Mouse (Mus musculus) spleen, embryonic (tissue): ENCODE results near the gene Tbc1d30.

Experiments
- CTCF ChIA-PET: fragments of 350-600 bp; sonication (Branson Sonifier 250); formaldehyde crosslinking; loops from one replicate; lab custom pipeline; 2022; lab: Charles Lee

The Tbc1d30 gene

GRCm38 (mm10) chr10:121365781-121366272, 14.7 kb upstream of the Tbc1d30 start:
- CTCF ChIA-PET = interaction anchor here (0.7 to 1.0 kb wide), 2 partner anchors 10 to 150 kb away, joined by 3 to 9 read pairs; no protein-coding TSS in a partner anchor

- CTCF ChIA-PET = interaction anchor here (1.0 kb wide), 1 partner anchor 11 kb away, joined by 3 read pairs; no protein-coding TSS in a partner anchor
These were observed 13.9 kb upstream of the Tbc1d30 start, which contains the start of gene Gns for GRCm38 (mm10) chr10:121364801-121365564. Gns (plus strand) TSS chr10:121365090.

- CTCF ChIA-PET = interaction anchor here (0.6 to 0.7 kb wide), 2 partner anchors 14 to 39 kb away, joined by 3 to 4 read pairs; no protein-coding TSS in a partner anchor
These were observed 13.2 kb upstream of the Tbc1d30 start for GRCm38 (mm10) chr10:121364306-121364705.

GRCm38 (mm10) chr10:121363201-121363600, 12.1 kb upstream of the Tbc1d30 start:
- CTCF ChIA-PET = interaction anchor here (0.6 kb wide), 1 partner anchor 46 kb away, joined by 4 read pairs; no protein-coding TSS in a partner anchor

GRCm38 (mm10) chr10:121360358-121360757, 9.3 kb upstream of the Tbc1d30 start:
- CTCF ChIA-PET = no interaction called here

GRCm38 (mm10) chr10:121351692-121352290, 713 bp upstream of the Tbc1d30 start:
- CTCF ChIA-PET = no interaction called here

DNA sequence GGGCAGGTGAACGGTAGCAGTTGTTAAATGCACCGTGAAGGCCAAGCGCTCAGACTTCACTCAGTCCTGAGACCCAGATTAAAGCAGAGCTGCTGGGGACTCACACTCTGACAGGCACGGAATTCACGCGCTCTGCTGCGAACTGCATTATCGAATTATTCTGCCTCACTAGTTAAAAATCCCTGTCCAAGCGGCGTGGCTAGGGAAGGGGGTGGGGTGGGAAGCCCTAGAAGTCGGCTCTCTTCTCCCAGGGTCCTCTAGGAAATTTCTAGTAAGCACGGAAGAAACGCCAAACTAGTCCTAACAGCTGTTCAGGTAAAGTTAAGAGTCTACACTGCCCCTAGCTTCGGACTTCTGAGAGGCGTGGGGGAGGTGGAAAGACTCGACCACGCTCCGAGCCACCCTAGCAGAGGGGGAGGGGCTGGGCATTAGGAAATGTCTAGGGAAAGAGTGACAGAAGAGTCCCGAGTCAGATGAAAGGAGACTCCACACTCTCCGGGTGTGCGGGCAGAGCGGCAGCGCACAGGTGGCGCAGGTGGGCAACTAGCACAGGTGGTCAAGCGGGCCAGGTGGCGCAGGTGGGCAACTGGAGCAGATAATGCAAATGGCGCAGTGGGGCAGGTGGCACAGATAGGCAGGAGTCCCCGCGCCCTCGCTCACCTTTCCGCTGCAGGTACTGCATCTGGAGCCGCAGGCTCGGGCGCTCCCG, 567 bp downstream of the Tbc1d30 start:
- CTCF ChIA-PET = interaction anchor here (0.6 to 0.8 kb wide), 3 partner anchors 21 to 699 kb away, joined by 3 to 5 read pairs (median 3); no protein-coding TSS in a partner anchor

GRCm38 (mm10) chr10:121349244-121349643, 1.8 kb downstream of the Tbc1d30 start:
- CTCF ChIA-PET = no interaction called here

GRCm38 (mm10) chr10:121343867-121344266, 7.2 kb downstream of the Tbc1d30 start:
- CTCF ChIA-PET = no interaction called here

DNA sequence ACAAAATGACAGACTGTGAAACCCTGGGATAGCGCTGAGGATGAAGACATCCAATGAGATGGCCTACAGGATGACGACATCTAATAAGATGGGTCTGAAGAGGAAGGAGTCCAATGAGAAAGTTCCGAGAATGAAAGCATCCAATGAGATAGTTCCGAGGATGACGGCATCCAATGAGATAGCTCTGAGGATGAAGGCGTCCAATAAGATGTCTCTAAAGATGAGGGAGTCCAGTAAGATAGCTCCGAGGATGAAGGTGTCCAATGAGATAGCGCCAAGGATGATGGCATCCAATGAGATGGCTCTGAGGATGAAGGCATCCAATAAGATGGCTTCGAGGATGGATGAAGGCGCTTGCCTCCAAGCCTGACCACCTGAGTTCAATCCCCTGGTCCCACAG, 8.8 kb downstream of the Tbc1d30 start:
- CTCF ChIA-PET = no interaction called here

DNA sequence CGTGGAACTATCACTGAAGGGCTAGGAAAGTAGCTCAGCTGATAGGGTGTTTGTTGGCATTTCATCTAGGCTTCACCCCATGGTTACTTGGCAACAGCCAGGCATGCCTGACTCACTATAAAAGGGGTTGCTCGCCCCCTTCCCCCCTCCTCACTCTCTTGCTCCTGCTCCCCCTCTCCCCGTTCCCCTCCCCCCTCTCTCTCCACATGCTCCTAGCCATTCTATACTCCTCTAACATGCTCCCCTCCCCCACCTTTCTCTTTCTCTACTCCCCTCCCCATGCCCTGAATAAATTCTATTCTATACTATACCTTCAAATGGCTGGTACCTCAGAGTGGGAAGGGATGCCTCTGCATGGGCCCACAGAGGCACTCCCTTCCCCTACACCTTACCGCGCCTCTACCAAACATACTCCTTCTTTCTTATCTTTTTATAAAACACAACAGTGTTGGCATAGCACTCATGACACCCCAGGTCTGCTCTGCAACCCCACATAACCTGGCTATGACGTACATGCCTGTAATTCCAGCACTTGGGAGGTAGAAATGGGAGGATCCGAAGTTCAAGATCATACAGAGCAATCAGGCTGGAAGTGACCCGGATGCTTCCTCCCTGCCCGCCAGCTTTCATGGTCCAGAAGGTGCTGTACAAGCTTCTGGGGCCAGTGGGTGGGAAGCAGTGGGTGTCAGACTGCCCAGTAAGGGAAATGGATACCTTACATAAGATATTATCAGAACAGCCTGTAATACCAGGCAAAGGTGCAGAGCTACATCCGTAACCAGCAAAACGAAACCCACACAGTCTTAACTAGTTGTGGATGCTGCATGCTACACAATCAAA, 10.1 kb downstream of the Tbc1d30 start:
- CTCF ChIA-PET = no interaction called here

GRCm38 (mm10) chr10:121336536-121336935, 14.5 kb downstream of the Tbc1d30 start:
- CTCF ChIA-PET = interaction anchor here (0.5 kb wide), 1 partner anchor 252 kb away, joined by 9 read pairs; no protein-coding TSS in a partner anchor

DNA sequence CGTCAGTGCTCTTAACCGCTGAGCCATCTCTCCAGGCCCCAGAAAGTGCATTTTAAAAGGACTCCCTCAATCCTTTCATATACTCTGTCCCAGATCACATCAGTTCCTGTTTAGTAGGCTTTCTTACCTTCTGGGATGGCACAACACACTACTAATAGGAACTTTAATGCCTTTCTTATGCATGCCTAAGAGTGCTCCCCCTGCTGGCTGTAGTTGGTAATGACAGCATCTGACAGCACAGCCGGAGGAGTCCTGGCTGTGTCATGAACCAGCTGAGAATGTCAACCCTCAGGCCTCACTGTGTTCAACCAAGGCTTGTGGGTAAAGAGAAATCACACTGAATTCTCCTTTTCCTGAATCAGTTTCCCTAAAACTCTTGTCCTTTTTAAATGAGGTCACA, 16.5 kb downstream of the Tbc1d30 start:
- CTCF ChIA-PET = no interaction called here

GRCm38 (mm10) chr10:121330940-121331339, 20.1 kb downstream of the Tbc1d30 start:
- CTCF ChIA-PET = no interaction called here

- CTCF ChIA-PET = no interaction called here
These were observed 21.5 kb downstream of the Tbc1d30 start for GRCm38 (mm10) chr10:121329586-121329985.

GRCm38 (mm10) chr10:121326167-121326566, 24.9 kb downstream of the Tbc1d30 start:
- CTCF ChIA-PET = no interaction called here

DNA sequence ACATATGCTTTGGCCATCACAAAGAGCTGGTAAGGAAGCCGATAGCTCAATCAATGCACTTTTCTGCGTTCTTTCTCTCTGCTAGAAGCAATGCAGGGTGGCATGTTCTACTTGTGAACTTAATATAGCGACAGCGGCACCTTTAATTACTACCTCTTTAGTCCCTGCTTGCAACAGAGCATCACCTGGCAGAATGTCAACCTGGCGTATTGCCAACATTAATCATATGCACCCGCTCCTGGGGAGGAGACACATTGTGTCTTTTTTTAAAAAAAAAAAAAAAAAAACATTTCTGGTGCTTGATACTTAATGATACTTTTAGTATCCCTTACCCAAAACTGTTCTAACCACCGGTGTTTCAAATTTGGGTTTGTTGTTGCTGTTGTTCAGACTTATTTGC, 27.6 kb downstream of the Tbc1d30 start:
- CTCF ChIA-PET = no interaction called here

DNA sequence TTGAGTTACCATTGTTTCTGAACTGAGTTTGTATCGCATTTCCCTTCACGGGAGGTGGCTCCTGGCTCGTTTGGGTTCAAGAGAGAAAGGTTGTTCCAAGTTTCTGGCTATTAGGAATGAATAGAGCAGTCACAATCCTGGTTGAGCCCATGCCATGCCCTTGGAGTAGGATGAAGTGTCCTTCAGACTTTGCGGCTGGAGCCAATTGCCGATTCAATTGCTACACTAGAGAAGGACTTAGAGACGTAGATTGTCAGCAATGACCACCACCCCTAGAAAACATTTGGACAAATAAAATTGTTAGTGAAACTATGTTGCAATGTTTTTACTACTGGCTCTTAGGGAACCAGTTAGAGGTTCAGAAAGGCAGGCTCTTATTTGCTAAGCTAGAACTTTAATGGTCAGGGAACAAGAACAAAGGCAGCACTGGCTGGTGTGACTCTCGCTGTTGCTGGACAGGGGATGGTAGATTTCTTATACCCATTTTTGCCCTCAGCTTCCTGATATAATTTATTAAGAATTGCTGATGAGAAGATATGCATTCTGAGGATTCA, 32.6 kb downstream of the Tbc1d30 start:
- CTCF ChIA-PET = no interaction called here

- CTCF ChIA-PET = interaction anchor here (0.8 kb wide), 1 partner anchor 47 kb away, joined by 4 read pairs; no protein-coding TSS in a partner anchor
These were observed 34.7 kb downstream of the Tbc1d30 start for GRCm38 (mm10) chr10:121316361-121316760.
